Mouse (Mus musculus): Measurements from ENCODE around the gene Rcl1.

DNA sequence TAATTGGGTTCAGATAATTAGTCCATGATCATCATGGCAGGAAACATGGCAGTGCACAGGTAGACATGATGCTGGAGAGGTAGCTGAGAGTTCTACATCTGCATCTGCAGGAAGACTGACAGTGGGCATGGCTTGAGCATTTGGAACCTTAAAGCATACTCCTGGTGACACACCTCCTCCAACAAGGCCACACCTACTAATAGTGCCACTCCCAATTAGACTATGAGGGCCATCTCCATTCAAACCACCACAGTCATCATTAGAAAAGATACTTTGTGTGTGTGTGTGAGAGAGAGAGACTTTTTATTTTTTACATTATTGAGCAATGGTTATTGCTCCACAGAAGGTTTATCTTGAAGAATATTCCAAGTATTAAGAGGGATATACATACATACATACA, 9.0 kb upstream of the Rcl1 start:
- TF ChIP-seq GATA1 (IDR thresholded peaks at IDR 0.05; ENCODE audit: borderline replicate concordance, low read length) (no peak), FLI1 (IDR thresholded peaks at IDR 0.05; ENCODE audit: low read length) (no peak)

Measured in megakaryocyte, embryonic 14.5 days (primary cell).